Mouse (Mus musculus): Measurements from ENCODE around the gene Insl6. TPM values are rescaled to one million over a fixed set of nuclear protein-coding genes. Genes with fewer than 3 reads are reported as not detected.

Insl6 gene
- polyA plus RNA-seq, 1 experiment = 6.8 TPM

GRCm38 (mm10) chr19:29354895-29355877, 30.0 kb upstream of the Insl6 start:
- TF ChIP-seq CTCF (IDR thresholded peaks at IDR 0.05; ENCODE audit: extremely low read depth, insufficient read length, insufficient replicate concordance, low read depth, low read length) (peak; percentile 99), POLR2A (IDR thresholded peaks at IDR 0.05; ENCODE audit: low read depth, low read length) (no peak)
- peaks cover 2% of the 10 kb centered on the region; the same call in 1 of the 2 replicates for H3K4me1 ChIP-seq (ENCODE audit: control insufficient read depth, insufficient read depth, insufficient read length, low read length)
- no peaks in the 10 kb centered on the region for H3K27me3 ChIP-seq (ENCODE audit: control insufficient read depth, insufficient read depth, low read length)
- H3K27ac ChIP-seq (ENCODE audit: insufficient read depth, low read depth, low read length) = no peak overlapping the region
- WGBS = 4% methylated on average over 20 of the region's 20 CpGs
- peaks cover 24% of the 10 kb centered on the region for H3K36me3 ChIP-seq (ENCODE audit: control insufficient read depth, insufficient read depth, low read length)
- peak overlapping the region; percentile 9; the same call in 1 of the 2 replicates for H3K4me3 ChIP-seq (ENCODE audit: low read depth, low read length)

- H3K27me3 ChIP-seq (ENCODE audit: control insufficient read depth, insufficient read depth, low read length) = no peaks in the 10 kb centered on the region
- no peaks in the 10 kb centered on the region for H3K4me1 ChIP-seq (ENCODE audit: control insufficient read depth, insufficient read depth, insufficient read length, low read length)
- 77% methylated on average over 5 of the region's 5 CpGs for WGBS
- TF ChIP-seq CTCF (IDR thresholded peaks at IDR 0.05; ENCODE audit: extremely low read depth, insufficient read length, insufficient replicate concordance, low read depth, low read length) = no peak
- no peak for TF ChIP-seq POLR2A (IDR thresholded peaks at IDR 0.05; ENCODE audit: low read depth, low read length)
- H3K36me3 ChIP-seq (ENCODE audit: control insufficient read depth, insufficient read depth, low read length) = peaks cover 19% of the 10 kb centered on the region
- H3K27ac ChIP-seq (ENCODE audit: insufficient read depth, low read depth, low read length) = no peak overlapping the region
- no peak overlapping the region for H3K4me3 ChIP-seq (ENCODE audit: low read depth, low read length)
Measured at GRCm38 (mm10) chr19:29350991-29351390, 25.8 kb upstream of the Insl6 start.

- 79% methylated on average over 6 of the region's 6 CpGs for WGBS
Measured at GRCm38 (mm10) chr19:29345636-29346035, 20.5 kb upstream of the Insl6 start.

GRCm38 (mm10) chr19:29344868-29345267, 19.7 kb upstream of the Insl6 start:
- H3K36me3 ChIP-seq (ENCODE audit: control insufficient read depth, insufficient read depth, low read length) = peaks cover 7% of the 10 kb centered on the region
- no peaks in the 10 kb centered on the region for H3K4me1 ChIP-seq (ENCODE audit: control insufficient read depth, insufficient read depth, insufficient read length, low read length)
- H3K27ac ChIP-seq (ENCODE audit: insufficient read depth, low read depth, low read length) = no peak overlapping the region
- TF ChIP-seq CTCF (IDR thresholded peaks at IDR 0.05; ENCODE audit: extremely low read depth, insufficient read length, insufficient replicate concordance, low read depth, low read length) = no peak
- no peak for TF ChIP-seq POLR2A (IDR thresholded peaks at IDR 0.05; ENCODE audit: low read depth, low read length)
- H3K4me3 ChIP-seq (ENCODE audit: low read depth, low read length) = no peak overlapping the region
- no peaks in the 10 kb centered on the region for H3K27me3 ChIP-seq (ENCODE audit: control insufficient read depth, insufficient read depth, low read length)

More at GRCm38 (mm10) chr19:29345636-29346035, 20.5 kb upstream of the Insl6 start:
- Histone ChIP-seq H3K27ac (ENCODE audit: insufficient read depth, low read depth, low read length) (no peak overlapping the region), H3K27me3 (ENCODE audit: control insufficient read depth, insufficient read depth, low read length) (no peaks in the 10 kb centered on the region), H3K4me1 (ENCODE audit: control insufficient read depth, insufficient read depth, insufficient read length, low read length) (no peaks in the 10 kb centered on the region), H3K36me3 (ENCODE audit: control insufficient read depth, insufficient read depth, low read length) (peaks cover 11% of the 10 kb centered on the region), H3K4me3 (ENCODE audit: low read depth, low read length) (no peak overlapping the region)
- no peak for TF ChIP-seq CTCF (IDR thresholded peaks at IDR 0.05; ENCODE audit: extremely low read depth, insufficient read length, insufficient replicate concordance, low read depth, low read length)
- no peak for TF ChIP-seq POLR2A (IDR thresholded peaks at IDR 0.05; ENCODE audit: low read depth, low read length)

GRCm38 (mm10) chr19:29342281-29342680, 17.1 kb upstream of the Insl6 start:
- no peaks in the 10 kb centered on the region for H3K4me1 ChIP-seq (ENCODE audit: control insufficient read depth, insufficient read depth, insufficient read length, low read length)
- H3K27me3 ChIP-seq (ENCODE audit: control insufficient read depth, insufficient read depth, low read length) = no peaks in the 10 kb centered on the region
- H3K36me3 ChIP-seq (ENCODE audit: control insufficient read depth, insufficient read depth, low read length) = no peaks in the 10 kb centered on the region
- WGBS = 78% methylated on average over 6 of the region's 6 CpGs
- H3K27ac ChIP-seq (ENCODE audit: insufficient read depth, low read depth, low read length) = no peak overlapping the region
- TF ChIP-seq POLR2A (IDR thresholded peaks at IDR 0.05; ENCODE audit: low read depth, low read length) (no peak), CTCF (IDR thresholded peaks at IDR 0.05; ENCODE audit: extremely low read depth, insufficient read length, insufficient replicate concordance, low read depth, low read length) (no peak)
- no peak overlapping the region for H3K4me3 ChIP-seq (ENCODE audit: low read depth, low read length)

GRCm38 (mm10) chr19:29341029-29341428, 15.9 kb upstream of the Insl6 start:
- H3K36me3 ChIP-seq (ENCODE audit: control insufficient read depth, insufficient read depth, low read length) = no peaks in the 10 kb centered on the region
- no peak overlapping the region for H3K4me3 ChIP-seq (ENCODE audit: low read depth, low read length)
- H3K27ac ChIP-seq (ENCODE audit: insufficient read depth, low read depth, low read length) = no peak overlapping the region
- H3K4me1 ChIP-seq (ENCODE audit: control insufficient read depth, insufficient read depth, insufficient read length, low read length) = no peaks in the 10 kb centered on the region
- H3K27me3 ChIP-seq (ENCODE audit: control insufficient read depth, insufficient read depth, low read length) = peaks cover 2% of the 10 kb centered on the region; the same call in 1 of the 2 replicates
- 76% methylated on average over 4 of the region's 4 CpGs for WGBS
- TF ChIP-seq POLR2A (IDR thresholded peaks at IDR 0.05; ENCODE audit: low read depth, low read length) = no peak
- TF ChIP-seq CTCF (IDR thresholded peaks at IDR 0.05; ENCODE audit: extremely low read depth, insufficient read length, insufficient replicate concordance, low read depth, low read length) = no peak

- H3K4me1 ChIP-seq (ENCODE audit: control insufficient read depth, insufficient read depth, insufficient read length, low read length) = peaks cover 2% of the 10 kb centered on the region; the same call in 1 of the 2 replicates
- 83% methylated on average over 2 of the region's 2 CpGs for WGBS
- 0 out of 2 replicates have a peak, but pooled peaks have one; percentile 11 for TF ChIP-seq CTCF (IDR thresholded peaks at IDR 0.05; ENCODE audit: extremely low read depth, insufficient read length, insufficient replicate concordance, low read depth, low read length)
- TF ChIP-seq POLR2A (IDR thresholded peaks at IDR 0.05; ENCODE audit: low read depth, low read length) = no peak
- no peak overlapping the region for H3K27ac ChIP-seq (ENCODE audit: insufficient read depth, low read depth, low read length)
- H3K27me3 ChIP-seq (ENCODE audit: control insufficient read depth, insufficient read depth, low read length) = peaks cover 11% of the 10 kb centered on the region
- no peak overlapping the region for H3K4me3 ChIP-seq (ENCODE audit: low read depth, low read length)
- H3K36me3 ChIP-seq (ENCODE audit: control insufficient read depth, insufficient read depth, low read length) = no peaks in the 10 kb centered on the region
Measured at GRCm38 (mm10) chr19:29336624-29337023, 11.5 kb upstream of the Insl6 start.
